Mouse (Mus musculus) limb, embryonic 14.5 days (tissue): ENCODE measurements around the gene Sdk1. TPM values are rescaled to one million over a fixed set of nuclear protein-coding genes. Genes with fewer than 3 reads are reported as not detected.

Experiments
- ATAC-seq: fragments of 200-750 bp; cut with Nextera tagmentation; 2 replicates; pipeline ENCODE4 v1.8.0; 2017; ENCODE audit warnings: low read depth, moderate number of reproducible peaks, moderate TSS enrichment; ENCODE audit not compliant: low FRiP score
- DNase-seq: peaks from one replicate; pipeline ENCODE4 v3.0.0-alpha.2; 2015; ENCODE audit warnings: low spot score
- H3K27ac ChIP-seq: fragments of 300-500 bp; sonication (generic); replicated peaks from 2 replicates; pipeline ENCODE4 v1.5.1; 2014; ENCODE audit warnings: low read depth, mild to moderate bottlenecking, low read length, moderate library complexity, mixed read lengths
- H3K27me3 ChIP-seq: fragments of 300-500 bp; sonication (generic); 2 replicates; pipeline ENCODE4 v1.6.1; 2014; ENCODE audit warnings: low read length, mixed read lengths; ENCODE audit not compliant: control insufficient read depth, insufficient read depth
- H3K36me3 ChIP-seq: fragments of 300-500 bp; sonication (generic); 2 replicates; pipeline ENCODE4 v1.6.1; 2014; ENCODE audit warnings: mild to moderate bottlenecking, low read length, moderate library complexity, mixed read lengths; ENCODE audit not compliant: control insufficient read depth, insufficient read depth
- H3K4me1 ChIP-seq: fragments of 300-500 bp; sonication (generic); 2 replicates; pipeline ENCODE4 v1.6.1; 2014; ENCODE audit warnings: antibody characterized with exemption, low read length, mixed read lengths; ENCODE audit not compliant: control insufficient read depth, insufficient read depth
- H3K4me2 ChIP-seq: fragments of 300-500 bp; sonication (generic); replicated peaks from 2 replicates; pipeline ENCODE4 v1.6.1; 2014; ENCODE audit warnings: low read depth, mild to moderate bottlenecking, low read length, moderate library complexity; ENCODE audit not compliant: severe bottlenecking
- H3K4me3 ChIP-seq: fragments of 300-500 bp; sonication (generic); replicated peaks from 2 replicates; pipeline ENCODE4 v1.5.1; 2014; ENCODE audit warnings: low read length
- H3K9ac ChIP-seq: fragments of 300-500 bp; sonication (generic); 2 replicates; pipeline ENCODE4 v1.6.1; 2014; ENCODE audit warnings: mild to moderate bottlenecking, low read depth, low read length, moderate library complexity; ENCODE audit not compliant: severe bottlenecking
- H3K9me3 ChIP-seq: fragments of 300-500 bp; sonication (generic); 2 replicates; pipeline ENCODE4 v1.6.1; 2016; ENCODE audit warnings: low read length; ENCODE audit not compliant: control insufficient read depth
- POLR2A ChIP-seq: fragments of 200-500 bp; IDR thresholded peaks from 2 replicates; pipeline ENCODE4 v1.8.0; 2012; ENCODE audit warnings: inconsistent platforms, mild to moderate bottlenecking, moderate library complexity, borderline replicate concordance; ENCODE audit not compliant: insufficient read depth, insufficient read length; ENCODE audit errors: extremely low read depth
- WGBS: fragments of 180-500 bp; shearing (Covaris S2); extraction: QIAGEN DNeasy Blood & Tissue Kit; methylation state at CpG from one replicate; pipeline ENCODE4 v1.1.7; 2014; 5-methylcytosine and 5-hydroxymethylcytosine counted together
- polyA plus RNA-seq, 2 experiments: library from polyadenylated mRNA; depleted of rRNA in 1 of 2; stranded (reverse) in 1 of 2; unstranded in 1 of 2; fragments of >200 nt; fragmentation: Nextera tagmentation in 1 of 2; extraction: Ambion mirVana in 1 of 2; gene quantifications; 2 replicates each; pipeline versions ENCODE4 v1.2.1 to v1.2.3; 2012 to 2014

Sdk1 gene
- polyA plus RNA-seq, 2 experiments: 2.8 to 7.2 TPM

GRCm38 (mm10) chr5:141899751-141900150 lies 658.5 kb downstream of the Sdk1 start:
- Histone ChIP-seq H3K36me3 (no peaks in the 10 kb centered on the region), H3K9me3 (no peaks in the 10 kb centered on the region), H3K4me3 (no peak overlapping the region), H3K4me1 (no peaks in the 10 kb centered on the region), H3K4me2 (no peak overlapping the region), H3K27me3 (no peaks in the 10 kb centered on the region), H3K9ac (no peak overlapping the region), H3K27ac (no peak overlapping the region)
- WGBS: 87% methylated on average over 7 of the region's 7 CpGs
- TF ChIP-seq POLR2A: no peak
- ATAC-seq (no peak), DNase-seq (no peak)

DNA sequence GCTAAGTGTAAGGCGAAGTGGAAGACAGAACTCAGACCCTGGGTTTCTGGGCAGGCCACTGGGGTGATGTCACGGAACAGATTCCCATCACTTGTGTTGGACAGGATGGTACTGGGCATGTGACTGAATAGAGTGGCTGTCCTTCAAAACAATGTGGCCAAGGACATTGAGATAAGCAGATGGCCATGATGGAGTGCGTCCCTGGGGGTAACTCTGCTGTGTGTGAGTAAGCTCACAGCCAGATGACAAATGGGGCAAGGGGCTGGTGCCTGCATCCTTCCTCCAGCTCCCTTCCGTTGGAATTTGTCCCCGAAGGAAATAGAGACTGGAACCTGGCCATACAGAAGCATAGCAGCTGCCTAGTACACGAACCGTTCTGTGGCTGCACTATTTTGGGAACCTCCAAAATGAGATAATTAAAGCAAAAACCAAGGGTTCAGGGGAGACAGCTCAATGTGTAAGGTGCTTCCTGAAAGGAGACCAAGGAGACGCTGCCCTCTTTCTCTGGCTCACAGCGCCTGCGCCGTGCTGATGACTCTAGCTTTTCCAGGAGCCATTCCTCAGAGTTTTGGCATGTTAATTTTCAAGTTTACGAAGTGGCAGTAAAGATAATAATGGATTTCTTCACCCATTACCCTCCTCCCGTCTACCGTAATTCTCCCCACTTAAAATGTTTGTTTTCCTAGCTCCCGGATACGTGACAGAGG lies 661.4 kb downstream of the Sdk1 start:
- WGBS: 53% methylated on average over 16 of the region's 16 CpGs

DNA sequence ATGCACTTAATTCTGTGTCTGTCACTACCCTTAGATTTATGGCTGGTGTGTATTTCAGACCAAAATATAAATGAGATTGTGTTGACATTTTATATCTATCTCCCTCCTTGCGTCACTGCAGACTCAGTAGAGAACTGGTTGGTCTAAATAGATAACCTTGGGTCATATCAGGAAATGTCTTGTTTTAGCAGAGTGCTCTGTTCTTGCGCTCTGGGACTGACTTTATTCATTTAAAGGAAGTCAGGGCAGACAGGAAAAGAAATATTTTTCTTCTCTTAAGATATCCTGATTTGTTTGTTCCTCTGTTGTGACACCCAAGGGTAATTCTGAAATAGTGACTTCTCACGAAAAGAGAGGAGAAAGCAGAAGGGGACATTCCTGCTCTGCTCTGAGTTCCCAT lies 669.2 kb downstream of the Sdk1 start:
- Histone ChIP-seq H3K4me2 (no peak overlapping the region), H3K27me3 (no peaks in the 10 kb centered on the region), H3K36me3 (no peaks in the 10 kb centered on the region), H3K9me3 (no peaks in the 10 kb centered on the region), H3K4me3 (no peak overlapping the region), H3K27ac (no peak overlapping the region), H3K9ac (no peak overlapping the region), H3K4me1 (peaks cover 9% of the 10 kb centered on the region)
- ATAC-seq (no peak), DNase-seq (no peak)
- TF ChIP-seq POLR2A: no peak
- 78% methylated on average over 3 of the region's 3 CpGs for WGBS

More for the DNA sequence above, 661.4 kb downstream of the Sdk1 start:
- Histone ChIP-seq H3K9me3 (no peaks in the 10 kb centered on the region), H3K4me2 (no peak overlapping the region), H3K36me3 (no peaks in the 10 kb centered on the region), H3K9ac (no peak overlapping the region), H3K27me3 (no peaks in the 10 kb centered on the region), H3K27ac (no peak overlapping the region), H3K4me3 (no peak overlapping the region), H3K4me1 (no peaks in the 10 kb centered on the region)
- DNase-seq (no peak), ATAC-seq (no peak)
- no peak for TF ChIP-seq POLR2A

- Histone ChIP-seq H3K4me3 (no peak overlapping the region), H3K9me3 (no peaks in the 10 kb centered on the region), H3K4me1 (peaks cover 9% of the 10 kb centered on the region), H3K36me3 (no peaks in the 10 kb centered on the region), H3K4me2 (no peak overlapping the region), H3K9ac (no peak overlapping the region), H3K27me3 (no peaks in the 10 kb centered on the region), H3K27ac (no peak overlapping the region)
- ATAC-seq (no peak), DNase-seq (no peak)
- WGBS: 58% methylated on average over 8 of the region's 8 CpGs
- no peak for TF ChIP-seq POLR2A
These were observed 669.6 kb downstream of the Sdk1 start for GRCm38 (mm10) chr5:141910886-141911285.

GRCm38 (mm10) chr5:141912881-141913280 lies 671.6 kb downstream of the Sdk1 start:
- H3K36me3 ChIP-seq: no peaks in the 10 kb centered on the region
- no peak for ATAC-seq
- no peak for TF ChIP-seq POLR2A
- no peak for DNase-seq
- H3K9me3 ChIP-seq: no peaks in the 10 kb centered on the region
- H3K27me3 ChIP-seq: no peaks in the 10 kb centered on the region
- WGBS: 67% methylated on average over 7 of the region's 7 CpGs
- no peak overlapping the region for H3K4me2 ChIP-seq
- no peak overlapping the region for H3K27ac ChIP-seq
- H3K4me1 ChIP-seq: peaks cover 9% of the 10 kb centered on the region
- no peak overlapping the region for H3K4me3 ChIP-seq
- H3K9ac ChIP-seq: no peak overlapping the region

- DNase-seq (peak; percentile 17), ATAC-seq (no peak)
- no peaks in the 10 kb centered on the region for H3K36me3 ChIP-seq
- 78% methylated on average over 2 of the region's 2 CpGs for WGBS
- H3K9ac ChIP-seq: no peak overlapping the region
- no peak for TF ChIP-seq POLR2A
- no peaks in the 10 kb centered on the region for H3K27me3 ChIP-seq
- H3K27ac ChIP-seq: no peak overlapping the region
- no peaks in the 10 kb centered on the region for H3K9me3 ChIP-seq
- no peak overlapping the region for H3K4me2 ChIP-seq
- H3K4me3 ChIP-seq: no peak overlapping the region
- peaks cover 4% of the 10 kb centered on the region; the same call in 1 of the 2 replicates for H3K4me1 ChIP-seq
These were observed 675.7 kb downstream of the Sdk1 start for GRCm38 (mm10) chr5:141916954-141917353.
